Mouse (Mus musculus): ENCODE measurements around the gene Swt1.

- TF ChIP-seq CTCF (IDR thresholded peaks at IDR 0.05; ENCODE audit: low read depth) (no peak), EP300 (optimal IDR thresholded peaks at IDR 0.05) (no peak)
Observed at GRCm38 (mm10) chr1:151344283-151345108, 83.8 kb downstream of the Swt1 start, which contains the start of gene Ivns1abp.

Measured in stomach, postnatal 0 days (tissue).